In genomic region chr17:94738173-94738572, GRCm38 (mm10) we compare ENCODE assay signal across 26 mouse cellular contexts. TPM values are rescaled to one million over a fixed set of nuclear protein-coding genes. Genes with fewer than 3 reads are reported as not detected.
A peak's percentile ranks its signal among the peaks of the same experiment; 100 is the strongest.
DNase-seq lines count a peak whose midpoint lies in the region; ATAC-seq and TF ChIP-seq lines count a peak whose summit lies in the region.
"Had no signal": no experiment of that assay in that cellular context is flagged by ENCODE, and none has a peak within 500 bp of the region (broad histone marks: within the 10 kb centered on the region; RNA-seq: fewer than 3 reads in every experiment).

No protein-coding gene starts in this region.

- no peak overlapping the region; the same call in 1 of the 2 replicates for H3K4me2 ChIP-seq in CH12.LX (ENCODE audit: insufficient read depth, low read depth, poor library complexity, severe bottlenecking)
- no peak overlapping the region for H3K4me2 ChIP-seq in hindbrain, embryonic 12.5 days (replicated peaks)
- H3K4me2 ChIP-seq: embryonic facial prominence, embryonic 13.5 days; embryonic facial prominence, embryonic 15.5 days; forebrain, embryonic 12.5 days had no signal

- peaks cover 17 to 39% of the 10 kb centered on the region in 2 experiments for H3K36me3 ChIP-seq in CH12.LX (replicated peaks in 1 of 2; ENCODE audit: control insufficient read depth in 1 of 2, insufficient read depth in 1 of 2, low read length in 1 of 2)
- H3K36me3 ChIP-seq in splenic B cell, adult 2 months (ENCODE audit: control insufficient read depth, insufficient read depth, low read length, poor library complexity, severe bottlenecking), result peaks cover 2% of the 10 kb centered on the region; the same call in 1 of the 2 replicates
- 0 out of 2 replicates have a peak, but pooled peaks cover 4% of the 10 kb centered on the region for H3K36me3 ChIP-seq in hindbrain, embryonic 12.5 days

- TF ChIP-seq POLR2A in CH12.LX (IDR thresholded peaks at IDR 0.05; ENCODE audit: low read depth, low read length), result no peak

- no peaks in the 10 kb centered on the region for H3K27me3 ChIP-seq in CH12.LX (replicated peaks)
- H3K27me3 ChIP-seq in splenic B cell, adult 2 months (ENCODE audit: control insufficient read depth, insufficient read depth, low read length, poor library complexity, severe bottlenecking), result no peaks in the 10 kb centered on the region
- no peaks in the 10 kb centered on the region for H3K27me3 ChIP-seq in hindbrain, embryonic 12.5 days
- H3K27me3 ChIP-seq: embryonic facial prominence, embryonic 13.5 days; embryonic facial prominence, embryonic 15.5 days; forebrain, embryonic 12.5 days; Patski had no signal

- no peaks in the 10 kb centered on the region for H3K9me3 ChIP-seq in CH12.LX (replicated peaks; ENCODE audit: low read length)
- no peaks in the 10 kb centered on the region for H3K9me3 ChIP-seq in hindbrain, embryonic 12.5 days (replicated peaks)
- H3K9me3 ChIP-seq: embryonic facial prominence, embryonic 13.5 days; embryonic facial prominence, embryonic 15.5 days; forebrain, embryonic 10.5 days; forebrain, embryonic 12.5 days had no signal

- H3K79me2 ChIP-seq in CH12.LX (replicated peaks; ENCODE audit: control insufficient read depth, extremely low read depth, insufficient read depth, poor library complexity, severe bottlenecking), result no peaks in the 10 kb centered on the region

- H3K4me3 ChIP-seq in CH12.LX (replicated peaks in 1 of 3; ENCODE audit: low read depth in 2 of 3, low read length in 2 of 3, poor library complexity in 1 of 3), result no peak overlapping the region
- H3K4me3 ChIP-seq in hindbrain, embryonic 12.5 days, result no peak overlapping the region
- H3K4me3 ChIP-seq: embryonic facial prominence, embryonic 13.5 days; embryonic facial prominence, embryonic 15.5 days; erythroblast, embryonic 14.5 days; forebrain, embryonic 10.5 days; forebrain, embryonic 12.5 days had no signal

- dilution Hi-C loops in CH12.LX (cut with MboI; ENCODE audit: extremely low pct_ligation_motif_present, extremely low pct_unique_long_range_greater_than_20kb, low sequenced_read_pairs), result no loop called here

- TF ChIP-seq CTCF in CH12.LX (conservative IDR thresholded peaks at IDR 0.05 in 1 of 2, IDR thresholded peaks at IDR 0.05 in 1 of 2; ENCODE audit: low read depth in 2 of 2, low read length in 2 of 2), result no peak

- H3K27ac ChIP-seq in CH12.LX (ENCODE audit: insufficient read depth, low read depth), result no peak overlapping the region
- no peak overlapping the region for H3K27ac ChIP-seq in hindbrain, embryonic 12.5 days
- H3K27ac ChIP-seq: embryonic facial prominence, embryonic 13.5 days; embryonic facial prominence, embryonic 15.5 days; forebrain, embryonic 10.5 days; forebrain, embryonic 12.5 days had no signal

- in situ Hi-C loops in CH12.LX (cut with MboI; ENCODE audit: low pct_ligation_motif_present, low pct_unique_long_range_greater_than_20kb, low sequenced_read_pairs), result no loop called here

- WGBS in hindbrain, embryonic 12.5 days, result 91% methylated on average over 4 of the region's 4 CpGs

- H3K4me1 ChIP-seq in CH12.LX (ENCODE audit: control insufficient read depth in 1 of 2, insufficient read depth in 2 of 2), result peaks cover 0 to 29% of the 10 kb centered on the region in 2 experiments; a peak in 2 of 4 replicates
- H3K4me1 ChIP-seq in hindbrain, embryonic 12.5 days, result no peaks in the 10 kb centered on the region
- H3K4me1 ChIP-seq: embryonic facial prominence, embryonic 13.5 days; embryonic facial prominence, embryonic 15.5 days; forebrain, embryonic 10.5 days; forebrain, embryonic 12.5 days had no signal

- peak; percentile 31 for DNase-seq in 3T3-L1 (ENCODE audit: low read depth, low spot score)
- peak; percentile 47 for DNase-seq in CH12.LX (ENCODE audit: extremely low read depth)
- DNase-seq in splenic B cell, adult 2 months (ENCODE audit: low read depth, low spot score), result peak; percentile 24
- no peak for DNase-seq in gastrocnemius, postnatal 36 days
- DNase-seq: adrenal gland, adult 2 months; adrenal gland, postnatal 10 days; adrenal gland, postnatal 25 days; B cell, adult 2 months; cerebellum, adult 11 months; cerebellum, adult 18-20 months; cerebellum, adult 8-10 months; cerebellum, adult 9-11 months; cerebellum, postnatal 14 days; cerebellum, postnatal 36 days; embryo, embryonic 11 days had no signal

- TF ChIP-seq EP300 in CH12.LX (IDR thresholded peaks at IDR 0.05; ENCODE audit: low read length), result peak; percentile 74

- TF ChIP-seq RAD21 in CH12.LX (IDR thresholded peaks at IDR 0.05; ENCODE audit: low read depth, low read length), result no peak

- H3K9ac ChIP-seq in CH12.LX (ENCODE audit: insufficient read depth, low read depth), result no peak overlapping the region
- H3K9ac ChIP-seq in hindbrain, embryonic 12.5 days, result no peak overlapping the region
- H3K9ac ChIP-seq: embryonic facial prominence, embryonic 13.5 days; embryonic facial prominence, embryonic 15.5 days; forebrain, embryonic 12.5 days had no signal

- ATAC-seq in hindbrain, embryonic 12.5 days (ENCODE audit: low FRiP score), result no peak
- ATAC-seq: activated CD4-positive, CD25-positive, alpha-beta regulatory T cell, adult 4 months; CD4-positive, CD25-positive, alpha-beta regulatory T cell, adult 4 months; forebrain, embryonic 14.5 days; forebrain, embryonic 16.5 days; Patski had no signal

- intact Hi-C loops in gastrocnemius, postnatal 36 days (cut with DNase I), result no loop called here

TF ChIP-seq in CH12.LX, 34 proteins besides CTCF, POLR2A, EP300 and RAD21:
- TF ChIP-seq IRF4 (IDR thresholded peaks at IDR 0.05; ENCODE audit: low read depth, low read length) (peak; percentile 71), JUND (conservative IDR thresholded peaks at IDR 0.05; ENCODE audit: low read depth, low read length) (peak; percentile 73), JUN (IDR thresholded peaks at IDR 0.05; ENCODE audit: insufficient read depth, low read depth, low read length) (peak; percentile 20), ZC3H11A (IDR thresholded peaks at IDR 0.05; ENCODE audit: low read depth, low read length) (no peak)

RNA-seq across cellular contexts. Expression of gene Mettl4, which starts 11.6 kb away (rescaled TPM):
- total RNA-seq in CH12.LX (2012; rRNA removed) (22.9 and 23.4 TPM in 2 replicates), CH12.LX (2014; rRNA removed) (23.3 and 24.4 TPM in 2 replicates)
- polyA plus RNA-seq in CH12.LX (2012; ENCODE audit: insufficient read length, low read depth), result 12.3 and 12.4 TPM in 2 replicates
- 1 to 10 TPM; 6.1 to 6.3 TPM for total RNA-seq in gastrocnemius, postnatal 36 days (2021)
- polyA plus RNA-seq in hindbrain, embryonic 12.5 days (2016; fragmentation: Nextera tagmentation; extraction: Ambion mirVana), result 31.1 TPM in 2 replicates

Comparison
In these comparisons a context has a peak if more than half of its experiments do, and no peak if none do; other contexts are left out.
1. DNase-seq: peak in 3T3-L1 (single experiment), CH12.LX (single experiment) and splenic B cell, adult 2 months (single experiment); none in gastrocnemius, postnatal 36 days (0 of 2).